24 mouse cellular contexts compared by ENCODE assay signal in genomic region chr5:136041260-136041659, GRCm38 (mm10). TPM values are rescaled to one million over a fixed set of nuclear protein-coding genes. Genes with fewer than 3 reads are reported as not detected.
DNase-seq lines count a peak whose midpoint lies in the region; ATAC-seq and TF ChIP-seq lines count a peak whose summit lies in the region.
"Had no signal": no experiment of that assay in that cellular context is flagged by ENCODE, and none has a peak within 500 bp of the region (broad histone marks: within the 10 kb centered on the region; RNA-seq: fewer than 3 reads in every experiment).

No protein-coding gene starts in this region.

- DNase-seq in lung, postnatal 0 days (ENCODE audit: low spot score), result peak; percentile 37
- DNase-seq in lung, postnatal 14 days, result no peak
- DNase-seq in ES-CJ7 (ENCODE audit: low read depth, low spot score), result peak; percentile 87
- peak; percentile 21 for DNase-seq in c-Kit-positive CD71-positive TER-119-positive erythroid progenitor cells, embryonic 14.5 days (ENCODE audit: low spot score)
- DNase-seq in hindbrain, embryonic 11.5 days (ENCODE audit: low spot score), result no peak
- DNase-seq in left cerebral cortex, adult 2 months (ENCODE audit: extremely low spot score in 1 of 2, low spot score in 2 of 2), result no peak
- DNase-seq: adrenal gland, adult 8-10 months; cerebellum, adult 11-12 months; cerebellum, postnatal 36 days; kidney, adult 2 months; kidney, postnatal 14 days; right cerebral cortex, postnatal 4 days; thymus, adult 2 months had no signal

- no peak for TF ChIP-seq CTCF in lung, postnatal 0 days (IDR thresholded peaks at IDR 0.05)
- TF ChIP-seq CTCF in left cerebral cortex, adult 2 months (IDR thresholded peaks at IDR 0.05), result no peak

- intact Hi-C loops in left cerebral cortex, adult 2 months (cut with DNase I), result no loop called here

- no peak for ATAC-seq in lung, postnatal 0 days
- no peak for ATAC-seq in hindbrain, embryonic 11.5 days (ENCODE audit: low FRiP score)
- ATAC-seq in midbrain, embryonic 16.5 days, result no peak
- ATAC-seq: forebrain, embryonic 15.5 days had no signal

- H3K4me3 ChIP-seq in lung, postnatal 0 days (ENCODE audit: low read depth, low read length), result no peak overlapping the region
- H3K4me3 ChIP-seq in hindbrain, embryonic 11.5 days (ENCODE audit: low read depth, low read length), result no peak overlapping the region
- no peak overlapping the region for H3K4me3 ChIP-seq in midbrain, embryonic 16.5 days (ENCODE audit: low read depth, low read length)
- no peak overlapping the region for H3K4me3 ChIP-seq in left cerebral cortex, adult 2 months
- H3K4me3 ChIP-seq: erythroblast, embryonic 14.5 days; forebrain, embryonic 15.5 days; heart, embryonic 13.5 days had no signal

- no peak for TF ChIP-seq EP300 in lung, postnatal 0 days (IDR thresholded peaks at IDR 0.05)

- H3K9me3 ChIP-seq in lung, postnatal 0 days (ENCODE audit: low read length), result no peaks in the 10 kb centered on the region
- H3K9me3 ChIP-seq in hindbrain, embryonic 11.5 days (ENCODE audit: control insufficient read depth, low read length), result no peaks in the 10 kb centered on the region
- no peaks in the 10 kb centered on the region for H3K9me3 ChIP-seq in midbrain, embryonic 16.5 days (replicated peaks; ENCODE audit: control insufficient read depth, low read length, poor library complexity, severe bottlenecking)
- H3K9me3 ChIP-seq: forebrain, embryonic 15.5 days; heart, embryonic 13.5 days had no signal

- WGBS in lung, postnatal 0 days, result 19% methylated on average over 2 of the region's 2 CpGs
- WGBS in hindbrain, embryonic 11.5 days, result 26% methylated on average over 2 of the region's 2 CpGs
- WGBS in midbrain, embryonic 16.5 days, result 50% methylated on average over 2 of the region's 2 CpGs

- H3K27me3 ChIP-seq in lung, postnatal 0 days (replicated peaks; ENCODE audit: insufficient read depth, low read length), result no peaks in the 10 kb centered on the region
- H3K27me3 ChIP-seq in hindbrain, embryonic 11.5 days (ENCODE audit: control insufficient read depth, insufficient read depth, low read length), result no peaks in the 10 kb centered on the region
- H3K27me3 ChIP-seq in midbrain, embryonic 16.5 days (ENCODE audit: control insufficient read depth, insufficient read depth, low read depth, low read length), result no peaks in the 10 kb centered on the region
- H3K27me3 ChIP-seq: forebrain, embryonic 15.5 days had no signal

- H3K9ac ChIP-seq in lung, postnatal 0 days (replicated peaks; ENCODE audit: low read depth), result no peak overlapping the region
- no peak overlapping the region for H3K9ac ChIP-seq in hindbrain, embryonic 11.5 days (ENCODE audit: low read depth, low read length)
- H3K9ac ChIP-seq in midbrain, embryonic 16.5 days (ENCODE audit: low read depth, low read length), result no peak overlapping the region
- H3K9ac ChIP-seq: forebrain, embryonic 15.5 days; heart, embryonic 13.5 days had no signal

- no peak overlapping the region for H3K27ac ChIP-seq in lung, postnatal 0 days (ENCODE audit: low read length)
- H3K27ac ChIP-seq in hindbrain, embryonic 11.5 days (ENCODE audit: low read depth, low read length), result no peak overlapping the region
- no peak overlapping the region for H3K27ac ChIP-seq in midbrain, embryonic 16.5 days (ENCODE audit: low read length)
- H3K27ac ChIP-seq in left cerebral cortex, adult 2 months, result no peak overlapping the region
- H3K27ac ChIP-seq: forebrain, embryonic 15.5 days; heart, embryonic 13.5 days; macrophage had no signal

- no peaks in the 10 kb centered on the region for H3K4me1 ChIP-seq in lung, postnatal 0 days (ENCODE audit: insufficient read depth, low read depth, low read length)
- no peaks in the 10 kb centered on the region for H3K4me1 ChIP-seq in hindbrain, embryonic 11.5 days (replicated peaks; ENCODE audit: control insufficient read depth, insufficient read depth, low read length)
- no peaks in the 10 kb centered on the region for H3K4me1 ChIP-seq in midbrain, embryonic 16.5 days (ENCODE audit: control insufficient read depth, insufficient read depth, low read length)
- H3K4me1 ChIP-seq: forebrain, embryonic 15.5 days had no signal

- H3K4me2 ChIP-seq in lung, postnatal 0 days (replicated peaks; ENCODE audit: low read depth, low read length), result no peak overlapping the region
- no peak overlapping the region for H3K4me2 ChIP-seq in hindbrain, embryonic 11.5 days (replicated peaks; ENCODE audit: low read depth, low read length)
- H3K4me2 ChIP-seq in midbrain, embryonic 16.5 days (ENCODE audit: low read length), result no peak overlapping the region
- H3K4me2 ChIP-seq: forebrain, embryonic 15.5 days; midbrain, embryonic 11.5 days had no signal

- no peaks in the 10 kb centered on the region for H3K36me3 ChIP-seq in lung, postnatal 0 days (ENCODE audit: insufficient read depth, low read length)
- no peaks in the 10 kb centered on the region for H3K36me3 ChIP-seq in hindbrain, embryonic 11.5 days (ENCODE audit: control insufficient read depth, insufficient read depth, low read length)
- H3K36me3 ChIP-seq in midbrain, embryonic 16.5 days (ENCODE audit: control insufficient read depth, insufficient read depth, low read length), result no peaks in the 10 kb centered on the region
- H3K36me3 ChIP-seq: forebrain, embryonic 15.5 days; heart, embryonic 13.5 days had no signal

RNA-seq across cellular contexts. Expression of gene Upk3b, which starts 3.0 kb away (rescaled TPM):
- 35.7 and 38.8 TPM in 2 replicates for polyA plus RNA-seq in lung, postnatal 0 days (2015; fragmentation: Nextera tagmentation; extraction: Ambion mirVana)
- polyA plus RNA-seq in hindbrain, embryonic 11.5 days (2014; fragmentation: Nextera tagmentation; extraction: Ambion mirVana), result 0.11 and 0.45 TPM in 2 replicates
- polyA plus RNA-seq in midbrain, embryonic 16.5 days (2015; fragmentation: Nextera tagmentation; extraction: Ambion mirVana), result 0.05 TPM in 1 of 2 replicates, not detected in the other
- not detected for total RNA-seq in left cerebral cortex, adult 2 months (2021)
- total RNA-seq: granulocyte monocyte progenitor cell, adult 5-6 weeks; hematopoietic stem cell, adult 5-6 weeks; left cerebral cortex, postnatal 14 days had no signal
- polyA plus RNA-seq: erythroblast, embryonic 14.5 days; forebrain, embryonic 15.5 days; macrophage; midbrain, embryonic 11.5 days; neural tube, embryonic 14.5 days had no signal

RNA-seq across cellular contexts. Expression of gene Upk3bl, which starts 13.0 kb away (rescaled TPM):
- 1.1 and 1.2 TPM in 2 replicates for polyA plus RNA-seq in lung, postnatal 0 days (2015; fragmentation: Nextera tagmentation; extraction: Ambion mirVana)
- 2.4 and 2.7 TPM in 2 replicates for polyA plus RNA-seq in hindbrain, embryonic 11.5 days (2014; fragmentation: Nextera tagmentation; extraction: Ambion mirVana)
- polyA plus RNA-seq in midbrain, embryonic 16.5 days (2015; fragmentation: Nextera tagmentation; extraction: Ambion mirVana), result 0.19 TPM in 1 of 2 replicates, not detected in the other
- total RNA-seq in left cerebral cortex, adult 2 months (2021), result not detected
- total RNA-seq: granulocyte monocyte progenitor cell, adult 5-6 weeks; hematopoietic stem cell, adult 5-6 weeks; left cerebral cortex, postnatal 14 days; liver, adult 2 months had no signal
- polyA plus RNA-seq: erythroblast, embryonic 14.5 days; forebrain, embryonic 15.5 days; liver, adult 2 months; macrophage; neural tube, embryonic 14.5 days had no signal

RNA-seq across cellular contexts. Expression of gene Rasa4, which starts 42.5 kb away (rescaled TPM):
- polyA plus RNA-seq in lung, postnatal 0 days (2015; fragmentation: Nextera tagmentation; extraction: Ambion mirVana), result 2.0 and 2.8 TPM in 2 replicates
- polyA plus RNA-seq in hindbrain, embryonic 11.5 days (2014; fragmentation: Nextera tagmentation; extraction: Ambion mirVana), result 5.2 and 6.1 TPM in 2 replicates
- polyA plus RNA-seq in midbrain, embryonic 16.5 days (2015; fragmentation: Nextera tagmentation; extraction: Ambion mirVana), result 22.0 and 29.1 TPM in 2 replicates
- total RNA-seq in left cerebral cortex, adult 2 months (2021), result 1 to 10 TPM; 5.4 to 5.8 TPM

RNA-seq across cellular contexts. Expression of gene Dtx2, which starts 46.7 kb away (rescaled TPM):
- 18.9 and 21.6 TPM in 2 replicates for polyA plus RNA-seq in lung, postnatal 0 days (2015; fragmentation: Nextera tagmentation; extraction: Ambion mirVana)
- polyA plus RNA-seq in hindbrain, embryonic 11.5 days (2014; fragmentation: Nextera tagmentation; extraction: Ambion mirVana), result 21.6 and 23.5 TPM in 2 replicates
- polyA plus RNA-seq in midbrain, embryonic 16.5 days (2015; fragmentation: Nextera tagmentation; extraction: Ambion mirVana), result 24.0 and 26.1 TPM in 2 replicates
- total RNA-seq in left cerebral cortex, adult 2 months (2021), result 1 to 10 TPM; 8.0 to 9.5 TPM

Comparison
In these comparisons a context has a peak if more than half of its experiments do, and no peak if none do; other contexts are left out.
1. DNase-seq: peak in lung, postnatal 0 days (single experiment), ES-CJ7 (single experiment) and c-Kit-positive CD71-positive TER-119-positive erythroid progenitor cells, embryonic 14.5 days (single experiment); none in lung, postnatal 14 days (single experiment), hindbrain, embryonic 11.5 days (single experiment) and left cerebral cortex, adult 2 months (0 of 2).
2. RNA of gene Upk3b, which starts 3.0 kb away (polyA plus RNA-seq): 35.7 to 38.8 TPM in lung, postnatal 0 days; 0.11 to 0.45 TPM in hindbrain, embryonic 11.5 days and 0.05 TPM in midbrain, embryonic 16.5 days; every median in the first group is over 10 times any median in the second.